Mouse (Mus musculus) ovary, postnatal 10 days (tissue): ENCODE data around the gene Jazf1.

Experiments
- DNase-seq: peaks from one replicate; pipeline ENCODE4 v3.0.0; 2022; ENCODE audit warnings: low spot score

Gene Jazf1

DNA sequence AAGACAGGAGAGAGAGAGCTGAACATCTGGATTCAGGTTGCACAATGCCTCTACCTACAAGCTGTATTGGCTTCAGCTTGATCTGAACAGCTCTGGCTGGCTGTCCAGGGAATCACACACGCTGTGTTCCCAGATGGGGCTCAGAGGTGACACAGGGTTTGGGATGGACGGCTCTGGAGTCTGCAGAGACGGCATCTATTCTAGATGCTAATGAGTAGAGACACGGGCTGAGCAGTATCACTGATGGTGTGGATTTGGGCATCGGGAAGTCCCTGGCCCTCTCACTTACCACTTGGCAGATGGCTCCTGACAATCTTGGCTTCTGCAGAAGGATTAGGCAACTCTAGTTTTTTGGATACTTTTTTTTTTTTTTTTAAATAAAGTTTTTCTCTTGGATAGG is 161.6 kb downstream of the Jazf1 start:
- no peak for DNase-seq

DNA sequence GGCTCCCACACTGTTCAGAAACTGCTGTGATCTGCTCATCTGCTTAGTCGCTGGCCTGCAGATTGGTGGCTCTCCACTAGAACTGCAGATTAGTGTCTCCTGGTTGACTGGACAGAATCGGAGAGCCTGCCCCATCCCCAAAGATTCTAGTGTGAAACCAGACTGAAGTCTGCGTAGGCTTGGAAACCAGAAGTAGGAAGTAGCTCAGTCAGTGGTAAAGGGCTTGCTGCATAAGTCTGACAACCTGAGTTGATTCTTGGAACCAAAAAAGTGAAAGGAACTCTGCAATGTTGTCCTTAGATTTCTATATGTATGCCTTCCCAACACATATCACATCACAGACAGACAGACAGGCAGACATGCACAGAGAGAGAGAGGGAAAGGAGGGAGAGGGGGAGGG is 163.3 kb downstream of the Jazf1 start:
- no peak for DNase-seq

DNA sequence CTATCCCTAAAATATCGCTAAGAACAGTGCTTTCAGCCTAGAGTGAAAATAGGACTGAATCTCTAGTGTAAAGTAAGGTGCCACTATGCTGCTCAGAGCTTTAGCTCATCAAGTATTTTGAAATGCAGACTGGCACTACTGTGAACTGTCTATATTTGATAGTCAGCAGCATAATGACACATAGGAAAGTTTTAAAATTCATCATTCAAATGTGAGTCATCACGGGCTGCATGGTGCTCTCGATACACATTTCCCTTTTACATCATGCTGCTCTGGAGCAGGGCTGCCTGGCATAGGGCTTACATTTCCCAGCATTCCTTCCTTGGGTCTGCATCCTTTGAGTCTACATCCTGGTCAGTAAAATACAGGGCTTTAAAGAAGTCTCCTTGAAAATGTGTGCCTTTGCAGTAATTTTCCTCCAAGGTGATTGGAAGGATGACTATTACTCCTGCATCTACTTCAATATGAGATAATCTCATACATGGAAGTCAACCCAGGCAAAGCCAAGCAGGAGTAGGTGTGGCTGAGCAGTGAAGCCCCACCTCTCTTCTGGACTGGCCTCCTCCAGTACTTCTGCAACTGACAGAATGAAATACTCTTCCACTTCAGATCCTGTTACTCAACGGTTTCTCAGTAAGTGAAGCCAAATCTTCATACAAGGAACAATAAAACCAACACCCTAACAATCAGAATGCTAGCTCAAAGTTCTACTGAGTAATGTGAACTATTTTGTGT is 165.0 kb downstream of the Jazf1 start:
- DNase-seq = no peak

DNA sequence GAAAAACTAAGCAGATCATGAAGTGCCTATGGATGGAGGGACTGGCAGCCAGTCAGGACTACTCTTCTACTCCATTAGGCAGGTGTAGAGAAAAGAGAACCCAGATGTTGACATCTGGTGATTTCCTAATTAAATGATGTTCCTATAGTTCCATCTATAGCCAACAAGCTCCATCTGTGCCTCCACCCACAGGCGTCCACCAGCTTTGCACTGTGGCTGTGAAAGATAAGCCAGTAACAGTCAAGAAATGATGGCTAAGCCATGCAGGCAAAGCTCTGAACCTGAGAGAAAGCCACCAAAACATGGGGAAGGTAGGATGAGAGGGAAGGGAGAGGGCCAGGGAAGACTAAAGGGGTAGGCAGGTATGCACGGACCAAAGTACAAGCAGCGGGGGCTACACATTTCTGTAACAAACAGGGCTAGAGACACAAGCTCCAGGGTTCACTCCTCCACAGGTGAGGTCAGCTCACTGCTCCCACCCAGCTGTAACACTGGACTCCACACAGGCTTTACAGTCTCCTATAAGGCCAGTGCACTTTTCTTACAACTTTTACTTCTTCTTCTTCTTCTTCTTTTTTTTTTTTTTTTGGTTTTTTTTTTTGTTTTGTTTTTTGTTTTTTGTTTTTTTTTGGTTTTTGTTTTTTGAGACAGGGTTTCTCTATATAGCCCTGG is 168.7 kb downstream of the Jazf1 start:
- no peak for DNase-seq

DNA sequence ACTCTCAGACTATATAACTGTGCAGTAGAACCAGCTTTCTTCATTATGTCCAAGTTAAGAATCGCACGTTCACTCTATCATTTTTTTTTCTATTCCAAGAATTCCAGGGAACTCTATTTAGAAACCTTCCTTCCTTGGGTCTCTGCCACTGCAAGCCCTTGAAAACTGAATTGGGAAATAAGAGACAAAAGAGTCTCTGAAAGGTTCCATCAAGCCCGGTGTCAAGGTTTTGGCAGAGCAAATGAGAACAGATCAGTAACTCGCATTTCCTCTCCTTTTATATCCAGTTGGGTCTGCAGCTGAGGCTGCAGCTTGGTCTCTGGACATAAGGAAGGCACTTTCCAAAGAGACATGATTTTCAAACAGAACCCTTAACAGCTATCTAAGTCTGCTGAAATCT is 173.4 kb downstream of the Jazf1 start:
- DNase-seq = no peak

DNA sequence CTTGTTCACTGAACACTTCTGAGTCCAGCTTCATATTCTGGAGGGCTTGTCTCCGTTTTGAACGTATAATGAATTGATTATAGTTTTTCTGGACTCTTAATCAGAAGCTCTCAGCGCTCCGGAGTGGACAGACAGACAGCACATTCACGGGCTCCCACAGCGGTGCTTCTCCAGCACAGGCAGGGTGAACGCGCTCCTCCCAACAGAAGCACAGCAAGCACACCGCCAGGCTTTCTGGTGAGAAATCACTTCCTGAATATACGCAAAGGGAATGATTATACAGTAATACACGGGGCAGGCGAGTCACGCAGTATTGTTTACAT is 174.0 kb downstream of the Jazf1 start:
- no peak for DNase-seq

DNA sequence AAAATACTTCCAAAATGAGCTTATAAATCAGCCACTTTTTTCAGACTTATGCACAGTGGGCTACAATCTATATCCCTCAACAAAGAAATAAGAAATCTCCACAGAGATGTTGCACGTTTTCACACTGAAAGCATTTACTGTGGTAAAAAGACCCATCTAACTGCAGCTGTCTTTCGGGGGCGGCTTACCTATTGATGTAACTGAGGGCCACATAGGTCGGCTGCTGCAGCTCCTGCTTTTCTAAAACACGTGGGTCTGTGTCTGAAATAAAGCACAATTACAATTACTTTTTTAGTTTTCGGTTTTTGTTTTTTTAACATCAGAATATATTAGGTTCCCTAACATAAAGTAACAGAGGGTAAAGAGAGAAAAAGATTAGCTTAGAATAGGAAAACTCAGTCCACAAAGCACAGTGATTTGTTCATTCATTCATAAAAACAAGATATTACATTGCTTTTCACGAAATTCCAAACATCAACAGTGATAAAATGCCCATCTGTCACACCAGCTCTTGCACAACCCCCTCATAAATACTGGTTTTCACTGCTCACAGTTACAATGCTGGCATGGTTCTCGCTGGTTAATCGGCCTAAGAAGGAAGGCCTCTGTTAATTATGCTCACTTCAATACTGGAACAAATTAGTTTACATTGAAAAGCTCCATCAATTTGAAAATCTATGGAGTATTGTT is 174.5 kb downstream of the Jazf1 start:
- no peak for DNase-seq

DNA sequence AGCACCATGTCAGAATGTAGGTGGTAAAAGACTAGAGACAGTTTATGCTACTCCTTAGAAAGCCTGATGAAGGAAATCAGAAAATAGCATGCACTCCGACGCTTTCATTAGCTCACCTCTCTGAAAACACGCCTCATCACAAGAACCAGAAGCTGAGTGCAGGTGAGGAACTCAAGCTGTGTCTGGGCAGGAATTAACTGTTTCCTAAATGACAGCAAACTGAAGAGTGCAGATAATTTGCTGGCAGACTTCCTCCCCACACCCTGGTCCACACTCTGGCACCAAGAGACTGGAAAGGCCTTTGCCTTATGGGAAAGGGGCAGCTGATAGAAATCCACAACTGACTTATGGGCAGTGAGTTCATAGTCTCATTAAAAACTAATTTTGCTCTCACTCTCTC is 175.5 kb downstream of the Jazf1 start:
- DNase-seq = no peak

DNA sequence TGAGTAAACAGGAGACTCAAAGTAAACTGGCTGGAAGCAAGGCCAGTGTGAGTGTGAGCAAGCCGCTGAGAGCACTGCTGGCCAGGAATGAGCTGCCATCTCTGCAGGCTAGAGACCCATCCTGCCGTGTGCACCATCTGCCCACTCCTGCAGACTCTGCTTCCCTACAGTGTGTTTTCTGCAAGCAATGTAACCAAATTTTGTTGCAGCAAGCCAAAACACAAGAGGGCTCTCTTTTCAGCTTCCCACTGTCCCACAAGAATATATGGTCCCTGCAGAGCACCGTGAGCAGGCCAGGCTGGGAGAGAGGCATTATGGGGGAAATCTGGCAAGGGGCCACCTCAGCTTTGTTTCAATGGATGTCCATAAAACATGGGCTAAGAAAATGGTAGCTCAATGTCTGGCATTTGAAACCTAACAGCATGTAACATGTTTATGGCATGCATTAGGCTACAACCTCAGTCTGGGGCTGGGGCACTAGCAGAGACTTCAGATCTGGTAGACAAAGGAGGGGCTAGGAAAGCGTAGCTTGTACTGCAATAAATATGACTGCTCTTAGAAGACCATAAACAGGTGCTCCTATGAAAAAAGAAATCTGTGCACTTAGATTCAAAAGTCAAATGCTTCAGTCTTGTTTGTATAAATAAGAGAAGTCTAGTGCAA is 180.8 kb downstream of the Jazf1 start:
- no peak for DNase-seq

DNA sequence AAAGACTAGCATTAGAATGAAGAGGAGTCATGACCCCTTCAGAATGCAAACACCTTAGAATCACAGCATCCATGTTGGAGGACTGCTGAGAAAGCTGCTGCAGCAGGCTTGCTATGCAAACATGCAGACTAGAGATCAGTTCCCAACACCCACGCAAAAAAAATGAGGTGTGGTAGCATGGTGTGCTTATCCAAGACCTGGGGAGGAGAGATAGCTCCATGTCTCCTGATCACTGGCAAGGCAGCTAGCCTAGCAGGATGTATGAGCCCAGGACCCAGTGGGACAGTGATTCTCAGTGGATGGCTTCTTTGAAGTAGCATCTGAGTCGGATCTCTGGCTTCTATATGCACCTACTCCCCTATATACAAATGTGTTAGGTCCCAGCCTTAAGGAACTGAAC is 184.7 kb downstream of the Jazf1 start:
- DNase-seq = no peak

DNA sequence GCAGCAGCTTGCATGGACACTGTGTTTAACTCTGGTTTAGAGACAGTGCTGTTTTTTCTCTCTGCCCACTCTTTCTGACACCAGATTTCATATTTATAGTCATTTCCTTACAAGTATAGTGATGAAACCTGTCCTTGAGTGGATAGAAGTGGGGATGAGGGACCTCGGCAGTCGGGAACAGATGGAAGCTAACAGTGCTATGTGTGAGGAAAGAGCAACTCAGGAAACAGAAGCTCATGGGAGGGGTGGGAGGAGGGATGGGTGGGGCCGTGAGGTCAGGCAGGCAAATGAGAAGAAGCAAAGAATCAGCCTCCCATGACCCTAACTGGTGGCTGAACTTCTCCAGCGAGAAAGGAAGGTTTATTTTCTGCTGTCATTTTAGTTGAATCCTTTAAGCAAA is 191.3 kb downstream of the Jazf1 start:
- DNase-seq = no peak

DNA sequence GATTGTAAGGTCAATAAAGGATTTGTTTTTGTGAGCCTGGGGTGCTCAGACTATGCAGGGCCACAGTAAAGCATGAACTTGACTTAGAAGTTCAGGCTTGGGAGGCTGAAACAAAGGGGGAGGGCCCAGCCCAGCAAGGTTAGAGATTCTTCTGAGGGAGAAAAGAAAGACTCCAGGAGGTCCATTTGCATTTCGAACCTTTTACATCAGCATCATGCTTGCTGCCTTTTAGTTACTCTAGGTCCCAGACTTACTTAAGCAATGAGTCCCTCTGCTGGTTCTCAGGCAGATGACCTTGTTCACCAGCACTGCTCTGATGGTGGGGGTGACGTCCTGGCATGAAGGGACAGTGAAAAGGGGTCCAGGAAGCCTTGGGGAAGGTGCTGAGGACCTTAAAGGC is 197.1 kb downstream of the Jazf1 start:
- no peak for DNase-seq

DNA sequence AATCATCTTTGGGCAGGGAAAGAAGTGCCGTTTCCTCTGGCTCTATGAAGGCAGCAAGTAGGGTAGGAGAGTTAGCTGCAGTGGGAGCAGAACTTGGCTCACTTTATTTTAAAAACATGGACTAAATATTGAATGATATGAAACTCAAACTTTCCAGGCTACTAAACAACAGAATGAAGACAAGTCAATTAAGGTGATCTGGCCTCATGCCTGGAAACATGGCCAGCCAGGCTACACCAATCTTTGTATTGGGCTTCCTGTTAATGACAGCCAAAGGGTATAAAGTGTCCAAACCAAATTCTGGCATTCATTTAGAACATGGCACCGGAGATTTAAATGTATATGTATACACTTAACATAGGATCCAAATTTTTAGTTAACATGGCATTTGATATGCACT is 199.2 kb downstream of the Jazf1 start:
- DNase-seq = no peak

DNA sequence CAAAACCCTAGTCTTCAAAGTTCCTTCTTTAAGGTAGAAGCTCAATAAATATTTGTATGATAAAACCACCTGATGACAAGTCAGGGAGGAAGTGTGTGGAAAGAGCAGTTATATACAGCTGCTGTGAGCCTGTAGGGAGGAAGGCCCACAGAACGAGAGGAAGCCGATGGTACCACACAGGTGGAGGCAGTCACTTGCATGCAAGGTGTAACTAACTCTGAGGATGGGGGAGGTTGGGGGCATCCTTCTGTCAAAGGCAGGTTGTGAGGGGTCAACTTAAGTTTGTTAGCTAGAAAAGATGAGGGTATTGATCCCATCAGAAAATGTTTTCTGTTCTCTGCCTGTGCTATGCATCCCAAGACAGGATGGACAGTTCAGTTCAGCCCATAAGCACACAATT is 200.1 kb downstream of the Jazf1 start:
- no peak for DNase-seq

DNA sequence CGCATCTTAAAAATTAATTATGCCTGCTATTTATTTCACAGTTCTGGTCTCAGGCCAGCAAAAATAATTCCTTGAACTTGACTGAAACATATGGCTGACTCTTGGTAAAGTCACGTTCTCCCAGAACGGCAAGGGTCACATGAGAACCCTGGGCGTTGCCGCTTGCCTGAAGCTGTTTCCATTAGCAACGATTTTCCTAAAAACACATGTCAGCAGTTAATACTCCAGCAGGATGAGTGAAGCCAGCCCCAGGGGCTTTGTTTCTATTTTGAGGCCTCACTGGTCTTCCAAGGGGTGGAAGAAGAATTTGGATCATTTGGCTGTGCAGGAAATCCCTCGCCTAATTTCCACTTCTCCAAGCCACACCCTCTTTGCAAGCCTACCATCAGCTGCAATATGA is 206.5 kb downstream of the Jazf1 start:
- DNase-seq = no peak

DNA sequence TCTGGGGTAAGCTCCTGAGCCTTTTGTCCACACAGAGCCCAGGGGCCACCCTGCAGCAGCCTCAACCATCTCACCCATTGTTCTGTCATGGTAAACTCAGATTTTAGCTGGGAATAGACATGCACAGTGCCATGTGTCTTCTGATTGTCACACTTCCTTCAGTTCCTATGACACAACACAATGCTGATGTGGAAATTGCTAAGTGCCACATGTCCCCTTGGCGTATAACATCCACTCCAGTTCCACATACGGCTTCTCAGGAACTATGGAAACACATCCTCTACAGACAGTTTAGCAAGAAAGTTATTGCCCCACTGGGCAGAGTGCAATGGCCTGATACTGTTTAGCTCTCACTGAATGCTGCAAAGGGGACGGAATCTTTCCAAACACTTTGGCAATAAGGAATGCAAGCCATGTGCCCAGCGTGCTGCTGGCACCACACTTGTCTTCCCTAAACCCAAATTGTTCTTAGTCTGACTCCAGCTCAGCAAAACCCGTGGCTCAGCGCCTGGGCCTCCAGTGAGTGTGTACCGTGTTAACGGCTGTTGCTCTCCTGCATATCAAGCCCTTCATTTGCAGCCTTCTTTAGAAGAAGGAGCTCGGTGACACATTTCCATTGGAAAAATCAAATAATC is 207.1 kb downstream of the Jazf1 start:
- DNase-seq = no peak

DNA sequence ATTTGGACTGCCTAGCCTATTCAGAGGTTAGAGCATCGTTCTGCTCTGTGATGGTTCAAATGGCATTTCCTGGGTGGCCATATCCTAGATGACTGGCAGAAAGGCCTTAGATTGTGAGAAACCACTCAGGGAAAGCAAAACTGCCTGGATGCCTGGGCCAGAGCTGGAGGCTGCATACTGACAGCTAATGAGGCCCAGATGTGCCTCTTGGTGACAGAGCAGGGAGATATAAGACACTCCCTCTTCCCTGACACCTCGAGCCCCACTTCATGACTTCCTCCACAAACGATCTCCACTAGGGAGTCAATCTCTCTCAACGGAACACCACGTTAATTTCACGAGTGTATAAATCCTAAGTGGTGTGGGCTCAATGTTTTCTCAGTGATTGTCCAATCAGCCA is 207.7 kb downstream of the Jazf1 start:
- DNase-seq = no peak

DNA sequence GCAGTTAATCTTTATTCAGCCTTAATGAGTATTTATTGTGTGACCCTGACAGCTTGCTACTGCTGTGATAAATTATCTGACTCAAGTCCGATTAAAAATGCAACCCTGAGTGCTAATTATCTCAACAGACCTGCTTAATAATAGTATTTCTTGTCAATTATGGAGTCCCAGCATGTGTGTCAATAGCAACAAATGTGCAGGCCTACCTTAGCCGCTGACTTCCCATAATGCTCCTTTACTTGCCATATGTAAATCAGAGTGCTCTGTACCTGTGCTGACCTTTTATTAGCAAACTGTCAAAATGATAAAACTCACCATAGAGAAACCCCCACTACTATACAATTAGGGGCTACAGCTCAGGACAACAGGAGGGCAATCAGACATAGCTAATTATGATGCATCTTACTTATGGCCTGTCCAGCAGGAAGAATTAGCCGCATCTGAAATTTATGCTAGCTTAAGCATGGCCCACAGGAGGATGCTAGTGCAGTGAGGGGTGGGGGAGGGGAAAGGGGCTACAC is 209.5 kb downstream of the Jazf1 start:
- no peak for DNase-seq

DNA sequence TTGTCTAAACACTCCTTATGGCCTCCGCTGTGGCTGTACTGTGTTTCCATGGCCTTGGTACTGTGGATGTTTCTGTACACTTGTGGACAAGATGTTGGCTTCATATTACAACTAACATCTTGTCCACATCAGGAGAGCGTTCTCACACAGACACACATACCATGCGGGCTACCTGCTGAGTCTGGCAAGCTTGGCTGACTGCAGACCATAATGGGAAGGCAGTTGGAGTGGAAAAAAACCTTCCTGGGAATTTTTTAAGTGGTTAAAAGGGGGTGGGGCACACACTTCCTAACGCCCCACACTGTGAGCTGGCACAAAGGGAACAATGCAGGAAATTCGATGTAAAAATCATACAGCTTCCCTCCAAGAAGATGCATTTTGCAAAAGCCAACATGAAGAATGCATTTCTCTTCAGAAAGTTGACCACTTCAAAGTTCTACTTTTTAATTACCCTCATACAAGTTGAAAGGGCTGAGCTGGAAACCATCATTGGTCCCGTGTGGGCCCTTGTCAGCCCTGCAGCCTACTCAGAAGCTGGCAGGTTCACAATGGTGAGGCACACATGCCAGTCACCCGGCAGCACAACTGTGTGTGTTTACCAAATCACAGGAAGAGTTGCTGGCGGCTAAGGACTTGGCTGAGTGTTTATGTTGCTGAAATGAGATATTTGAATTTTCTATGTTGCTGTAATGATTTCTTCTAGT is 215.9 kb downstream of the Jazf1 start:
- DNase-seq = no peak

DNA sequence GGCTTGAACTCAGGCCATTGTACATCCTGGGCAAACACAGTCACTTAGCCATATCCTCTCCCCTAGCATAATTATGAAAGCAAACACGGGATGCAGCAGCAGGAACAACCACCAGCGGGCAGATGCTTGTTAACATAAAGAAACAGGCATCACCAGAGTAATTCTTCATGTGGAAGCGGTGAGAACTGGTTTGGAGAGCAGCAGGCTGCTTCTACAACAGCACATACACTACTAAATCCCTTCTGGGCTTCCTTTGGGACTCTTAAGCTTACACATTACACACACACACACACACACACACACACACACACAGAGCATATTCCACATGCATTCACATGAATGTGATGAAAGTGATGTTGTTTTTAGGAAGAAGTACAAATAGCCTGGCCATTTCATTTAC is 216.5 kb downstream of the Jazf1 start:
- no peak for DNase-seq

DNA sequence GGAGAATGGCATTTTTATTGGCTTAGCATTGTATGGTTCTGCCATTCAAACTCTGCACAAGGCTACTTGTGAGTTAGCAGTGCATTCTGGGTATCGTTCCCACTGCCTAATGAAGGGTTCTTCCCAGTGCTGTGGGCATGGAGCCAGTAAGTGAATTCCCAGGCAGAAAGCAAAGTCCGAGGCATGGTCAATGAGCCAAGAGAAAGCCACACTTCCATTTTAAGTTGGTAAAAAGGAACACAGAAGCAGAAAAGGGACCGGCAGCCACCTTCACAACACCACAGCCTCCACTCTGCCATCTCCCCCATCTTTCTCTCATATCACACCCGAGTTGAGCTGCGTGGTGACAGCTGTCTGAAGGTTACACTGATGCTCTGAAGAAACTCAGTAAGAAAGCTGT is 217.4 kb downstream of the Jazf1 start:
- DNase-seq = no peak

DNA sequence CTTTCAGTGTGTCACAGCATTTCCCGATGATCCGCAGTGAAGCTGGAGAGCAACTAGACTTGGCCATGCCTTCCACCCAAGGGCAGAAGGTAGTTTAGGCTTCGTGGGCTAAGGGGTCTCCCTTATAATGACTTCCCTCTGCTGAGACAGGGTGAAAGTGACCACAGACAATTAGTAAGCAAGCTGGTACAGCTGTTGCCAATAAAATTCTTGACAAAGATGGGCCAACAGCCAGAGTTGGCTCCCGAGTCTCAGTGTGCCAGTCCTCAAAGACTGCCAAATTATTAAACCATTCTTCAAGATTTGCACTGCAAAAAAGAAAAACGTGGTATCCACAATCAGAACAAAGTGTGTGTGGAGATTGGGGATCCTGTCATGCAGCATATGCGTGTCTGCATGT is 220.2 kb downstream of the Jazf1 start:
- DNase-seq = no peak
